Mouse (Mus musculus) brain, embryonic 14.5 days (tissue): ENCODE data around the gene Wbp11.

ENCODE experiments used
- CTCF ChIP-seq: fragments of 200-500 bp; IDR thresholded peaks from 2 replicates; pipeline ENCODE4 v1.5.1; 2012; ENCODE audit warnings: inconsistent platforms, mild to moderate bottlenecking, moderate library complexity, borderline replicate concordance; ENCODE audit not compliant: insufficient read depth, insufficient read length; ENCODE audit errors: extremely low read depth
- POLR2A ChIP-seq: fragments of 200-500 bp; IDR thresholded peaks from 2 replicates; pipeline ENCODE4 v1.6.1; 2012; ENCODE audit warnings: mild to moderate bottlenecking, inconsistent platforms, borderline replicate concordance; ENCODE audit not compliant: poor library complexity, insufficient read depth, insufficient read length, severe bottlenecking; ENCODE audit errors: extremely low read depth

- TF ChIP-seq POLR2A (no peak), CTCF (no peak)
These were observed 26.8 kb downstream of the Wbp11 start for GRCm38 (mm10) chr6:136801274-136801673.
